Mouse (Mus musculus): ENCODE data around the gene Tmtc4.

The Tmtc4 gene

DNA sequence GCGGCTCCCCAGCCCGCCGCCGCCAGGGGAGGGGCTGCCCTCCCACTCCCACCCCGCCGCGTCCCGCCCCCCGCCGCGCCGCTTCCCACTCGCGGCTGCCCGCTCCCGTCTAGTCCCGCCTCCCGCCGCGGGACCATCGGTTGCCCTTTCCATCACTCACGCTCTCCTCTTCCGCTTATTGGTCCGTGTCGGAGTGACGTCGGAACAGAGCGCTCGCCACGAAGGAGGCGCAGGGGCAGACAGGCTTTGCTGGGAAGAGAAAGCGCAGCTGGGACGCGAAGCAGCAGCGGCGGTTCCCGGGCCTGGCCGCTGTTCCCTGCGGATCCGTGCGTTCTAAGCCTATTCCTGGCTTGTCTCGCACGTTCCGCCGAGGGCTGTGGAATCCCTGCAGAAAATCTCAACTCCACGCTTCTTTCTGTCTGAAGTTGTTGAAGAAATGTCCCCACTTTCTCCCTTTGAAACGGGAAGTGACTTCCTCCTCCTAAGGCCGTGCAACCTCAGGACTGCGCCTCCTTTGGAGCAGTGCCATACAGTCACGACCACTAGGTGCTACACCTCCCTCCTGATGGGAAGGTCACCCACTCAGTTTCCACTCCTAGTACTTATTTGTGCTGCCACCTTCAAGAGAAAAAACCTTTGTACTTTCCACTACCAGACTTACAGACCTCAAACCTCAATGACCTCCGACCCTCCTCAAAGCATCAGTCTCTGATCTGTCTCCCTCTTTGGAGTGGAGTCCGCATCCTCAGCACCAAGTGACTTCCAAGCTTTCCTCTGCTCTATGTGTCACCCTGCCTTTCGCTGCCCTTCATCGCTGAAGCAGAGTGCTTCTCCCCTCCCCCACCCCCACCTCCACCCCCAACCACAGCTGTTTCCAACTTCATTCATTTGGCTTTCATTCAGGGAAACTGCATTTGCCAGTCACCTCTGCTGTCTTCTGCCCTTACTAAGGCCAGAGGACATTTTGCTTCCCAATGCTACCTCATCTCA, at the start of gene Tmtc4:
TSS of gene Tmtc4 (minus strand) at position 810 of the 990 bp plus-strand sequence.
- DNase-seq (ENCODE audit: low spot score in 2 of 2), result peak; percentile 77 to 80

DNA sequence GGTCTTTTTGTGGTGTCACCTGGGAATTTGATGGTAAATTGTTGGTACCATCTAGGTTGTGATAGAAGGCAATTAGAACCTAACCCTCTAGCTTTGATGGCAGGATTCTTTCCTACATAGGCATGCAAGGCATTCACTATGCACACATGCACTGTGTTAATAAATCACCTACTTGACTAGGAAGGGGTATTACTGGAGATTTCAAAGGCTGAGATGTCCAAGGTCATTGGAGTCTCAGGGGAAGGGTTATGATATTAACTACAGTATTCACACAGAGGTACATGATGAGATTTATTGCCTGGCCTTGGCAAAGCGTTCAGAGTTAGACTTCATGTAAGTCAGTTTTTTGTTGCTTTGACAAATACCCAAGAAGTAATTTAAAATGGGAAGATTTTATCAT, 48.6 kb upstream of the Tmtc4 start:
- no peak for DNase-seq (ENCODE audit: low spot score in 2 of 2)

DNA sequence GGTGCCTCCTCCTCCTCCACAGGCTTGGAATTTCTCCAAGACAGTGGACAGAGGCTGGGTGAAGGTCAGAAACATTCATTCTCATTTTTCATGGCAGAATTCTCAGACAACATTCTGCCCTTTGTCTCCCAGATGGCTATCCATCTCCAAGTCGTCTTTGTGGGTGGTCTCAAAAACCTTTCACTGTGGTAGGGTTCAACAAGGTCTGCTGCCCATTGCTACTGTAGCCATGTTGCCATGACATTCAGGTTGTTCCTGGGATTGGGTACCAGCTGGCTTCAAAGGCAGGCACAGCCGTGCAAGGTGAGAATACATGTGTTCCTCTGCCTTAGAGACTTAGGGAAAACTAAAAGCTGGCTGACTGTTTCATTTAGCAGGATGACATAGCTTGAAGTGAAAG, 44.0 kb upstream of the Tmtc4 start:
- no peak for DNase-seq (ENCODE audit: low spot score in 2 of 2)

DNA sequence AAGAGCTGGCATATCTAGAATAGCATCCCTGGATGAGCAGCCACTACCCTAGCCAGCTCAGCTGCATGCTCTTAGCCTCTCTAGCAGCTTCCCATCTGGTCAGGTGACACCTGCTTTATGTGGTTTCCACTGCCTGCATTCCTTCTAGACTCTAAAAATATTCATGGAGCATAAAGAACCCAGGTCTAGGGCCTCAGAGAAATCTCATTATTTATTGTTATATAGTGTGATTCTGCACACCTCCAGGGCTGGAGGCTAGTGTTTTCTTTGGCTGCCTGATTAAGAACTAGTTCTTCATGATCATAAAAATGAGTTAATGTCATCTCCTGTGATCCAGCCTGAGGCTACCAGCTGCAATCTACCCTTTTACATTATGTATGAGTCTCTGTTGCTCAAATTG, 39.1 kb upstream of the Tmtc4 start:
- DNase-seq (ENCODE audit: low spot score in 2 of 2), result no peak

DNA sequence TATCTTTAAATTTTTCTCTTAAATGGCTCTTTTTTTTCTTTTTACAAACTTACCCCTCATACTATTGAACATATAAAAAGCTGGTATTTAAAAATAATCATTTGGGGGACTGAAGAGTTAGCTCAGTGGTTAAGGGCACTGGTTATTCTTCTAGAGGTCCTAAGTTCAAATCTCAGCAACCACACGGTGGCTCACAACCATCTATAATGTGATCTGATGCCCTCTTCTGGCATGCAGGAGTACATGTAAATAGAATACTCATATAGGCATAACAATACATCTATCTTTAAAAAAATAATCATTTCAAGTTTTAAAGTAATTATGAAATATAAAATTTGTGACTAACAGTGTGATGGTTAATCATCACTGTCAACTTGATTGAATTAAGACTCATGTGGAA, 32.5 kb upstream of the Tmtc4 start:
- no peak for DNase-seq (ENCODE audit: low spot score in 2 of 2)

DNA sequence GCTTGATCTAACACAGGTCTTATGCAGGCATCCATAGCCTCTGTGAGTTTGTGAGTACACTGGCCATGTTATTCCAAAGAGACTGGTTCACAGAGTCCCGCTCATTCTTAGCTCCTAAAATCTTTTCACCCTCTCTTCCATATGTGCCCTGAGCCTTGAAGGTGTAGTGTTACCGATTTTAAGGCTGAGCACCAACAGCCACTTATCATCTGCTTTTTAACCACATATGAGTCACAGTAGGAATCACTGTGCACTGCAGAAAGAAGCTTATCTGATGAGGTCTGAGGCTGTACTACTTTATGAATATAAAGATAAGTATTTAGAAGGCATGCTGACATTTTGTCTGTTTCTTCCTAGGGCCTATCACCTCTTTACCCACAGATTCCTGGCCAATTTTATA, 31.9 kb upstream of the Tmtc4 start:
- DNase-seq (ENCODE audit: low spot score in 2 of 2), result no peak

DNA sequence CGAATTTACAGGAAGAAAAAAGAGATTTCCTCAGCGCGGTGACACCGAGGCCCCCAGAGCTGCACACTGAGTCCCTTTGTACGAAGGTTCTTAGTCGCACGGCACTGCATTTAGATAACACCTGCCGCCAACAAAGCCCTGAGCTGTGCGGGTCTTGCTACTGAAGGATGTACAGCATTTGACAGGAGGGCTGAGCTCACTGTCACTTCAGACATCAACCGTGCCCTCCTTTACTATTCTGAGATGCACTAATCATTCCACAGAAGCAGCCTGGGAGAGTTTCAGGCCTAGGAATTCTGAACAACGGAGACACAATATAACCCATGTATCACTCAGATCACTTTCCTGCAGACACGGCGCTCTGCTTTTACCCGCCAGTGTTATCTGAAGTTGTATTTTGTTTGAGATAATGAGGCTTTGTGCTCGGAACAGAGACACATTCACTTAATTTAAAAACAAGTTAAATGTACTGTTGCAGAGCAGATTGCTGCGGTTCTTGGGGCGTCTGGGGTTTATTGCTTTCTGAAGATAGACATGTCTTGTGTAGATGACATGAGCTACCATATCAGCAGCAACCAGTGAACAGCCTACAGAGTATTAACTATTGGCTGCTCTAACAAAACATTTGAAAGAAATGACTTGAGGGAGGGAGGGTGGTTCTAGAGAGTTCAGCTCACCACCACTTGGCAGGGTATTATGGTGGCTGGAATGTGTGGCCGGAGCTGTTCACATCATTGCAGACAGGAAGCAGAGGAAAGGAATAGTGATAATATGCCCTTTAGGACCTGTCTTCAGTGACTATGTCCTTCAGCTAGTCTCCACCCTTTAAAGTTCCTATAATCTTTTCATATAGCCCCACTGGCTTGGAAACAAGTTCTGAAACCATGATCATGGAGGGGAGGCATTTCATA, 25.5 kb upstream of the Tmtc4 start:
- DNase-seq (ENCODE audit: low spot score in 2 of 2), result no peak

DNA sequence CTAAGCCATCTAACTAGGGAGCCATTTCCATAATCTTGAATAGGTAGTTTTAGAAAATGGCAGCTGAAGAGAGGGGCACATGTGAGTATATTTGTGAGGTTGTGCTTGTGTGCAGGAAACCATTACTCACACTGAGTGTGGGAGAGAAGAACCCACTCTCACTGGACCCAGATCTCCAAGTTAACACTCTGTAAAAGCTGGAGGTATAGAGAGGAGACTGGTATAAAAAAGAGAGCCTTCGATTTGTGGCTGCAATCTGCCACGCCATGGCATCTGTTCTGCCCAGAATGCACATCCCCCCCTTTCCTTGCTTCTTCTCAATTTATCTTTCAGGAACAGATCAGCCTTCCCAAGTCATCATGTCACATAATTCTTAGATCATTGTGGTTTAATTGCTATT, 24.8 kb upstream of the Tmtc4 start:
- DNase-seq (ENCODE audit: low spot score in 2 of 2), result no peak

DNA sequence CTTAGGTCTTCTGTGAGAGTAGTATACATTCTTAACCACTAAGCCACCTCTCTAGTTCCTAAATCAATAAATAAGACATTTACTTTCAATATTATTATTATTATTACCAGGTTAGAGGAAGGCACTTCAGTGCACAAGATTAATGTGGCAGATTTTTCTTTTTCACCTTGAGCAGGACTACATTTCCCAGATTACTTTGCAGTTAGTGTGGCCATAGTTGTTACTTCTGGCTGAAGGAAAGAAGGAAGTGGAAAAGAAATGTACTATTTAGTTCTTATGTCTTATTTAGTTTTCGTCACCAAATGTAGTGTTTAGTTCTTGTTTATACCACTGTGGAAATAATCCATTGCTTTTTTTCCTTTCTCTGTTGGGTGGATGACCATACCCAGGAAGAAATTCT, 19.9 kb upstream of the Tmtc4 start:
- DNase-seq (ENCODE audit: low spot score in 2 of 2), result no peak

DNA sequence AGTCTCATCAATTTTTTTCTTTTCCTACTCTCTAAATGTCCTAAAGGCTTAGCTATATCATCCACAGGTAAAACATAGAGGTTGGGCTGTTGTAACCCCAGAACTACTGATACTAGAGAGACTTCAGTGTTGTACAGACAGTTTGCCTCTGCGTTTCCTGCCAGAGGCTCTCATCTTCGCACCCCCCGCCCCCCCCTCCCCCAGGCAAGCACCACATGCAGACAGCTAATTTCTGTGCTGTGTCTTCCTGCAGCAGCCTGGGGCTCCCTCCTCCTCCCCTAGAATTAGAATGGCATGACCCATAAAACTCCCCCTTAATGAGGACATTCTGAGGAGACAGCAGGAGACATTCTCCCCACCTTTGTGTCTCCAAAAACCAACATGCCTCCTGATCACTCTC, 17.6 kb upstream of the Tmtc4 start:
- no peak for DNase-seq (ENCODE audit: low spot score in 2 of 2)

DNA sequence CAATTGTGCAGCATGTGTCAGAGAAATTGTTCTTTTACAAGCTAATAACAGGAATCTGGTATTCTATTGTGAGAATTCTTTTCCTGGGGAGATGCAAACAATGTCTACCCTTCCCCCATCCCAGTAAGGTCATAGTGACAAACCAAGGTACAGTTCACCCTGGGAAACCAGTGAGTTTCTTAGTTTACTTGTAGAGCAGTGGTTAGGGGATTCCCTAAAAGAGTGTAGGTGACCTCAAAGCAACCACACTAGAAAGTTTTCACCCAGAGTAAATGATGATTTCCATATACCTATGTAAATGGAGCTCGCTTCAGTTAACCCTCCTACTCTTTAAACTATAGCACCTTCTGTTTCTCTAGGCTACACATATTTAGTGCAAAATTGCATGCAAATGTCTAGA, 13.6 kb upstream of the Tmtc4 start:
- no peak for DNase-seq (ENCODE audit: low spot score in 2 of 2)

DNA sequence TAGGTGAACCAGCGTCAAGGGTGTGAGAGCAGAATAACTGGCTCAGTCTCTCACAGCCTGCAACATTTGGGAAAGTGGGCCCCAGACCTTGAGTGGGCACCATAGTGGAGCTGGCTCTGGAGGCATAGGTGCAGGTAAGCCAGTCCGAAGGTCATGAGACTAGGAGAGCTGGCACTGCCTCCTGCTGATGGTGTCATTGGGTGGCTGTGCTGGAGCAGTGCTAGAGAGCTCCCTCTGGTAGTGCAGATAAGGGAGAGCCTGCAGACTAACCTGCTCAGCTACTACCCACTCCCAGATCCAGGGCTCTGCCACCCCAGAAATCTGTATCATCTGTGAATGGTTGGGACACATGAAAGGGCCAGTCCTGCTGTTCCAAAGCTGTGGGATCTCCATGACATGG, 10.1 kb upstream of the Tmtc4 start:
- DNase-seq (ENCODE audit: low spot score in 2 of 2), result no peak

DNA sequence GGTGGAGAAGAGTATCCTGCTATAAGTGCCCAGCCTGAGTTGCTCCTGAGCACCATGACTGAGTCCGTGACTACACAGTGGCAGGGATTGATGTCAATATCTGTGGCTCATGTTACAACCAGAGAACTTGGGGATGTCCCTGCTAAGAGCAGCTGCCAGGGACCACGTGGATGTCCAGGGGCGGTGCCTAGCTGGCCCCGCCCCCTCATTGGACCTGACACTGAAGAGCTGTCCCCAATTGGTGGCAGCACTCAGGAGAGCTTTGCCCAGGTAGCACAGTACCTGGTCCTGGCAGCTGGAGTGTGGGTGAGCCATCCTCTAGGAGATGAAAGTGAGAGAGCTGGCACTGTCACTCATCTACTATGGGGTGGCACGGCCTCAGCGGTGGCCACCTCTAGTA, 9.1 kb upstream of the Tmtc4 start:
- DNase-seq (ENCODE audit: low spot score in 2 of 2), result no peak

DNA sequence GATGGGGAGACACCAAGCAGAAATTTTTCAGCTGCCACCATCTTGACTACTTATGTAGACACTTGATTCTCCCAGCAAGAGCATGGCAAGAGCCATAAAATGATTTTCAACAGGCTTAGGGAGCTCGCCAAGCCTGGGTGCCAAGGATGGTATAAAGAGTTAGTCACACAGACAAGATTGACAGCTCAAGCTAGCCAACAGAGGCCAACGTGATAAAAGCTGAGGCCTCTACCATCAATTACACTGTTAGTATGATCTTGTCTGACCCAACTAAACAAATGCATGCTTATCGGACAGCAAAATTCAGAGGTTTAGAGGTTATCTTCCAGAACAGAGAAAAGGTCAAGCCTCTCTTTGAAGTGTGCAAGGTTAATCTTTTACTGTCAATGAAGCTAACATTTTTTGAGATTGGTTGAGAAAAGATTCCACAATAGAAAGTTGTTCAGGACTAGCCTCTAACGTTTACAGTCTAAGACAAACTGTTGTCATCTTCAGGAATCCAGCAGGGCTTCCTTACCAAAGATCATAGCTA, 6.8 kb upstream of the Tmtc4 start:
- no peak for DNase-seq (ENCODE audit: low spot score in 2 of 2)

DNA sequence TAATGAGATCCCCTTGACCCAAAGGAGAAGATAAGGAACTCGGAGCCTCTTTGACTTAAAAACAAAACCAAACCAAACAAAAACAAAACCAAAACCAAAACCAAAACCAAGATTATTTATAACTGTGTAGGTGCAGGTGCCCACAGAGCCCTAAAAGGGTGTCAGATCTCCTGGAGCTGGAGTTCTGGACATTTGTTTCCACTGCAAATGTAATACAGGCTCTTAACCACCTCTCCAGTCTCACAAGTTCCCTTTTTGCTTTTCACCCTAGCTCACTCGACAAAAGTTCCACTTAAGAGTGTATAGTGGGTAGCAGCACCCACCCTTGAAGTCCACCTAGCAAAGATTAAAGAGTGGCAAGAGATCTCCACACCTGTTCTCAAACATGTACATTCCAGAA, 2.6 kb upstream of the Tmtc4 start:
- no peak for DNase-seq (ENCODE audit: low spot score in 2 of 2)

DNA sequence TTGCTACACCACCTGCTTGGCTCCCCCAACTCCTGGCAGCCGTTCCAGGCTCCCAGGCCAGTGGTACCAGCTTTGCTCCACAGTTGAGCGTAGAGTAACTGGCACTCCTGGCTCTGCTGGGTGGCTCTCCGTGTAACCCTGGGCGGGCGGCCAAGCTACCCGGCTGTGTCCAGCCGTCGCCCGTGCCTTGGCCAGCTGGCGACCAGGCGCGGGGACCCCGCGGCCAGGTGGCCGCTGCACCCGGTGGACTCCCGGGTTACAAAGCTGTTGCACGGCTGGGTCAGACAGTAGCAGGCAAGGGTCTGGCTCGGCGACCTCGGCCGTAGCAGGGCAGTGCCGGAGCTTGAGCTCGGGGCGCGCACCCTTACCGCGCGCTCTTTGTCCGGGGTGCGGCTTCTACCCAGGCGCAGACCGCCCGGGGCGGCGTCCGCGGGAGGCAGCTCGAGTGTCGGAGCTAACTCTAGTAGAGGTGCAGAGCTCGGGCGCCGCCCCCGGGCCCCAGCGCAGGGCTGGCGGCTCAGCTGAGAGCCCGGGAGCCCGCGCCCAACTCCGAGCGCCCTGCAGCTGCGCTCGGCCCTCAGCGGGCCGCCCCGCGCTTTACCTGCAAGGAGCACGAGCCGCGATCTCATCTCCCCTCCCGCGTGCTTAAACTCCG, 1.1 kb downstream of the Tmtc4 start:
- peak; percentile 40 to 50 for DNase-seq (ENCODE audit: low spot score in 2 of 2)

DNA sequence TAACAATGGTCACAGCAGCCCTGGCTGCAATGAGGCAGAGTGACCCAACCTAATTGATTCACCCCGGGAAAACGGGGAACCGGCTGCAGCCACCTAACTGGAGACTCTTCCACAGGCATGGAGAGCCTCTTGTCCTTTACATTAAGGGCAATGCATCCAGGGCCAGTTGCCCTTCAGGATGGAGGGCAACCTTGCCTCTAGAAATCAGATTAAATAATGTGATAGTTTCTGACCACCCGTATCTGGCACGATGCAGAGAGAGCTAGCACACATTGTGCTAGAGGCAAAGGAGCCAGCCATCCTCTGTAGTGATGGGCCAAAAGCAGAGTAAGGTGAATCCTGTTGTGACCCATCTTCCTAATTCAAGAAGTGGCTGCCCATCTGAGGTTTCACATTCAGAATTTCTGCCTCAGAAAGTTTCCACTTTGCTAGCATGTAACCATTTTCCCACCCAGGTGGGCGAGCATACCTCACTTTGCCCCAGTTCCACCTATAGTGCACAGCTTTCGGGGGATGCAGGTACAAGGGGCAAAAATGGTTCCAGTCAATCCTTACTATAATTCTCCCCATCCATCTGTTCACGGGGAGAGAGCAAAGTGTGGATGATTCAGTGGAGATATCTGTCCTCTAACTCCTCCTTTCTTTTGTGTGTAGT, 1.9 kb downstream of the Tmtc4 start:
- no peak for DNase-seq (ENCODE audit: low spot score in 2 of 2)

DNA sequence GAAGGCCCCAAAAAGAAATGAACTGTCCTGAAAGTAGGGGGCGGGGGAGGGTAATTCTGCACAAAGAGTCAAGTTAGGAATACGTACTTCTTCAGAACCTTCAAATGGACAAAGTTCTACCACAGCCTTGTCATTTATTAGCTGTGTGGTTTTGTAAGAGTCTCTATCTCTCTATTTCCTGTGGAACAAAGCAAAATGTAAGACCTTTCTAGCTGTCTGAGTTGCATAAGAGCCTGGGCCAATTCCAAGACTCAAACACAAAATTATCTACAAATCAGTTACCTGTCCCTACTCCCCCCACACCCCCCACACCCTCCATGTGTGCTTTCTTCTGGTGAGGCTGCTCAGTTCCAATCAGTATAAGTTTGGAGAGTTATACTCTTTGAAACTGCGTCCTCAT, 5.0 kb downstream of the Tmtc4 start:
- no peak for DNase-seq (ENCODE audit: low spot score in 2 of 2)

DNA sequence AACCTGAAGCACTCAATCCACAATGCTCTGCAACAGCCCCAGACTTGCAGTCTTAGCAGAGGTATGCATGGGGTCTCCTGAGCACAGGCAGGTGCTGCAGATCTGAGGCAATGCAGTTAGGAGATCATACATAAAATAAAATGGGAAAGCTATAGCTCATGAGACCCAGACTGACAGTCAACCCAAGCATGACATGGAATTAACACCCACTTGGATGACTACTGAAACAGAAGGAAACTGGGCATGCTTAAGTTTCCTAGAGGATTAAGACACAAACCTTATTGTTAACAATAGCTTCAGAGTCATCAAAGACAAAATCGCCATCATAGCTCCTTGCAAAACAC, 6.1 kb downstream of the Tmtc4 start:
- no peak for DNase-seq (ENCODE audit: low spot score in 2 of 2)

DNA sequence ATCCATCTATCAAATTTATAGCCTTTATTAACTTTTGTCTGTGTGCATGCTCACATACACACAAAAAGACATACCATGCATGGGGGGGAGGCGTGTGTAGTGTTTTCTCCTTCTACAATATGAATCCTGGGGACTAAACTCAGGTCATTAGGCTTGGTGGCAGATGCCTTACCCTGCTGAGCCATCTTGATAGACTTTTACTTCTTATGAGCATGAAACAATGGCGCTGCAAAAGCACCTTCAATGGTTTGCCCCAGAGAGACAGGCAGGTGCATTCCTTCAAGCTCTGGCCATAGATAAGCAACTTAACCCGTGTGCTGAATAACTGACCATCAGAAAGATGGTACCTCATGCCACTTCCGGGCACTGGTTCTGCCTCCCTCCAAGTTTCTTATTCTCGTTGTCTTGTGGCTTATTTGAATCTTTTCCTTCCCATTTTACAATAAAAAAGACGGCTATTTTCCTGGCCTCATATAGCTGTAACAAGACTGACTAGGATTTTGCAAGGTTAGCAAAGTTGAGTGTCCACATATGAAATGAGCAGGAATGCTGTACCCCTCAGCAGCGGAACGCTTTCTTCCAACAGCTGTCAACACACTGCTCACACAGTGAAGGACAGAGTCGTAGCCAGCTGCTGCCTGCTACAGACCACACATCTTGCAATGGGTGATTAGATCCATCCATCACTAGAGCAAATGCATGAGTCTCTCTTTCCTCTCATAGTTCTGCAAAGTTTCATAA, 6.6 kb downstream of the Tmtc4 start:
- no peak for DNase-seq (ENCODE audit: low spot score in 2 of 2)
